ENCODE assay signal across 8 mouse cellular contexts in genomic region chr2:18689064-18689921, GRCm38 (mm10). TPM values are rescaled to one million over a fixed set of nuclear protein-coding genes. Genes with fewer than 3 reads are reported as not detected.
DNase-seq lines count a peak whose midpoint lies in the region; ATAC-seq and TF ChIP-seq lines count a peak whose summit lies in the region.

No protein-coding gene starts in this region.

- peak; percentile 49; the same call in 1 of the 2 replicates for ATAC-seq in heart, embryonic 12.5 days (ENCODE audit: insufficient number of reproducible peaks, low FRiP score)
- peak; percentile 50 for ATAC-seq in kidney, embryonic 14.5 days (ENCODE audit: low FRiP score, low TSS enrichment)
- peak; percentile 36 for ATAC-seq in liver, embryonic 16.5 days (ENCODE audit: low read depth)
- no peak; the same call in none of the 2 replicates for ATAC-seq in neural tube, embryonic 11.5 days (ENCODE audit: insufficient read depth, low FRiP score, low TSS enrichment)
- ATAC-seq in erythroid progenitor cell, adult 5-6 weeks (replicated peaks; ENCODE audit: low FRiP score, poor library complexity, severe bottlenecking), result no peak

- peaks cover 36% of the 10 kb centered on the region for H3K27me3 ChIP-seq in ES-Bruce4 (ENCODE audit: control insufficient read depth, insufficient read depth, low read length, poor library complexity, severe bottlenecking)
- H3K27me3 ChIP-seq in heart, embryonic 12.5 days (replicated peaks), result peaks cover 56% of the 10 kb centered on the region
- H3K27me3 ChIP-seq in kidney, embryonic 14.5 days (ENCODE audit: control insufficient read depth, insufficient read depth, low read length), result peaks cover 69% of the 10 kb centered on the region
- H3K27me3 ChIP-seq in liver, embryonic 16.5 days (ENCODE audit: control insufficient read depth, insufficient read depth, low read depth, low read length), result peaks cover 74% of the 10 kb centered on the region
- peaks cover 73% of the 10 kb centered on the region for H3K27me3 ChIP-seq in neural tube, embryonic 11.5 days (ENCODE audit: control insufficient read depth, insufficient read depth, low read length)

- WGBS in heart, embryonic 12.5 days, result under 1% methylated on average over 51 of the region's 51 CpGs
- WGBS in kidney, embryonic 14.5 days, result under 1% methylated on average over 51 of the region's 51 CpGs
- 1% methylated on average over 51 of the region's 51 CpGs for WGBS in liver, embryonic 16.5 days (ENCODE audit: insufficient replicate concordance)
- WGBS in neural tube, embryonic 11.5 days, result under 1% methylated on average over 51 of the region's 51 CpGs

- TF ChIP-seq POLR2A in ES-Bruce4 (IDR thresholded peaks at IDR 0.05; ENCODE audit: insufficient read depth, low read length), result no peak

- H3K27ac ChIP-seq in ES-Bruce4 (ENCODE audit: insufficient read depth, low read length), result no peak overlapping the region
- no peak overlapping the region for H3K27ac ChIP-seq in heart, embryonic 12.5 days (ENCODE audit: poor library complexity, severe bottlenecking)
- no peak overlapping the region for H3K27ac ChIP-seq in kidney, embryonic 14.5 days (ENCODE audit: low read depth, low read length)
- no peak overlapping the region for H3K27ac ChIP-seq in liver, embryonic 16.5 days (ENCODE audit: low read length)
- no peak overlapping the region for H3K27ac ChIP-seq in neural tube, embryonic 11.5 days (ENCODE audit: low read depth, low read length)

- DNase-seq in 3134 (ENCODE audit: extremely low read depth, insufficient read length, low spot score), result peak; percentile 21
- peak; percentile 52 to 63 for DNase-seq in cerebellum, postnatal 25 days
- DNase-seq in neural tube, embryonic 11.5 days (ENCODE audit: low spot score), result peak; percentile 71

- peak overlapping the region; percentile 25 for H3K4me3 ChIP-seq in ES-Bruce4 (ENCODE audit: low read depth, low read length)
- H3K4me3 ChIP-seq in heart, embryonic 12.5 days, result peak overlapping the region; percentile 49
- peak overlapping the region; percentile 45 for H3K4me3 ChIP-seq in kidney, embryonic 14.5 days (ENCODE audit: low read length)
- H3K4me3 ChIP-seq in liver, embryonic 16.5 days (ENCODE audit: low read depth, low read length), result peak overlapping the region; percentile 60
- peak overlapping the region; percentile 43 for H3K4me3 ChIP-seq in neural tube, embryonic 11.5 days (ENCODE audit: low read depth, low read length)

- H3K9ac ChIP-seq in ES-Bruce4 (ENCODE audit: low read depth, poor library complexity, severe bottlenecking), result no peak overlapping the region
- peak overlapping the region; percentile 34; the same call in 1 of the 2 replicates for H3K9ac ChIP-seq in heart, embryonic 12.5 days
- H3K9ac ChIP-seq in kidney, embryonic 14.5 days (ENCODE audit: low read depth, low read length), result peak overlapping the region; percentile 13; the same call in 1 of the 2 replicates
- no peak overlapping the region for H3K9ac ChIP-seq in liver, embryonic 16.5 days (ENCODE audit: low read depth, low read length)
- H3K9ac ChIP-seq in neural tube, embryonic 11.5 days (ENCODE audit: low read length), result peak overlapping the region; percentile 60

- H3K4me2 ChIP-seq in heart, embryonic 12.5 days, result peak overlapping the region; percentile 79
- peak overlapping the region; percentile 85 for H3K4me2 ChIP-seq in kidney, embryonic 14.5 days (replicated peaks; ENCODE audit: low read depth, low read length)
- H3K4me2 ChIP-seq in liver, embryonic 16.5 days (ENCODE audit: low read depth, low read length), result peak overlapping the region; percentile 73
- peak overlapping the region; percentile 72 for H3K4me2 ChIP-seq in neural tube, embryonic 11.5 days (ENCODE audit: low read depth)

- no peak for TF ChIP-seq EP300 in ES-Bruce4 (IDR thresholded peaks at IDR 0.05; ENCODE audit: insufficient read depth, low read depth, low read length)

- H3K4me1 ChIP-seq in ES-Bruce4 (ENCODE audit: control insufficient read depth, insufficient read depth, low read length), result no peaks in the 10 kb centered on the region
- peaks cover 21% of the 10 kb centered on the region for H3K4me1 ChIP-seq in heart, embryonic 12.5 days (replicated peaks)
- H3K4me1 ChIP-seq in kidney, embryonic 14.5 days (ENCODE audit: control insufficient read depth, insufficient read depth, low read length), result peaks cover 10% of the 10 kb centered on the region
- H3K4me1 ChIP-seq in liver, embryonic 16.5 days (ENCODE audit: control insufficient read depth, low read depth, low read length), result peaks cover 15% of the 10 kb centered on the region
- peaks cover 2% of the 10 kb centered on the region; the same call in 1 of the 2 replicates for H3K4me1 ChIP-seq in neural tube, embryonic 11.5 days (ENCODE audit: control insufficient read depth, insufficient read depth, low read length)

- H3K9me3 ChIP-seq in ES-Bruce4 (replicated peaks; ENCODE audit: control insufficient read depth, insufficient read depth, low read length, poor library complexity, severe bottlenecking), result no peaks in the 10 kb centered on the region
- no peaks in the 10 kb centered on the region for H3K9me3 ChIP-seq in heart, embryonic 12.5 days (replicated peaks)
- H3K9me3 ChIP-seq in kidney, embryonic 14.5 days (ENCODE audit: control insufficient read depth, low read length), result no peaks in the 10 kb centered on the region
- no peaks in the 10 kb centered on the region for H3K9me3 ChIP-seq in liver, embryonic 16.5 days (replicated peaks; ENCODE audit: control insufficient read depth, low read length)
- no peaks in the 10 kb centered on the region for H3K9me3 ChIP-seq in neural tube, embryonic 11.5 days (ENCODE audit: control insufficient read depth, low read length)

- TF ChIP-seq CTCF in ES-Bruce4 (IDR thresholded peaks at IDR 0.05; ENCODE audit: low read depth, low read length), result no peak

- no peaks in the 10 kb centered on the region for H3K36me3 ChIP-seq in ES-Bruce4 (ENCODE audit: control insufficient read depth, insufficient read depth, low read length, poor library complexity, severe bottlenecking)
- peaks cover under 1% of the 10 kb centered on the region for H3K36me3 ChIP-seq in heart, embryonic 12.5 days
- peaks cover 4% of the 10 kb centered on the region for H3K36me3 ChIP-seq in kidney, embryonic 14.5 days (ENCODE audit: control insufficient read depth, insufficient read depth, low read length)
- no peaks in the 10 kb centered on the region for H3K36me3 ChIP-seq in liver, embryonic 16.5 days (ENCODE audit: control insufficient read depth, insufficient read depth)
- H3K36me3 ChIP-seq in neural tube, embryonic 11.5 days (ENCODE audit: control insufficient read depth, insufficient read depth, low read length), result no peaks in the 10 kb centered on the region

RNA-seq across cellular contexts. Expression of gene Spag6, which starts 4.5 kb away (rescaled TPM):
- polyA plus RNA-seq in ES-Bruce4 (2011; ENCODE audit: insufficient read depth, insufficient read length, low read depth, missing spikeins), result not detected in 2 replicates
- 0.14 TPM in 1 of 2 replicates, not detected in the other for polyA plus RNA-seq in heart, embryonic 12.5 days (2016; fragmentation: Nextera tagmentation; extraction: Ambion mirVana)
- 0.07 and 0.09 TPM in 2 replicates for polyA plus RNA-seq in kidney, embryonic 14.5 days (2014; fragmentation: Nextera tagmentation; extraction: Ambion mirVana)
- polyA plus RNA-seq in liver, embryonic 16.5 days (2015; fragmentation: Nextera tagmentation; extraction: Ambion mirVana), result not detected in 2 replicates
- polyA plus RNA-seq in neural tube, embryonic 11.5 days (2014; fragmentation: Nextera tagmentation; extraction: Ambion mirVana), result 0.21 and 0.37 TPM in 2 replicates
- not detected in 2 replicates for total RNA-seq in erythroid progenitor cell, adult 5-6 weeks (2015; ENCODE audit: low replicate concordance)
- total RNA-seq in erythroid progenitor cell, adult 5-6 weeks (2017; ENCODE audit: low replicate concordance), result not detected in 2 replicates

RNA-seq across cellular contexts. Expression of gene Bmi1, which starts 12.5 kb away (rescaled TPM):
- polyA plus RNA-seq in ES-Bruce4 (2011; ENCODE audit: insufficient read depth, insufficient read length, low read depth, missing spikeins), result 5.6 and 8.0 TPM in 2 replicates
- 15.6 and 17.9 TPM in 2 replicates for polyA plus RNA-seq in heart, embryonic 12.5 days (2016; fragmentation: Nextera tagmentation; extraction: Ambion mirVana)
- 34.7 and 44.1 TPM in 2 replicates for polyA plus RNA-seq in kidney, embryonic 14.5 days (2014; fragmentation: Nextera tagmentation; extraction: Ambion mirVana)
- 3.4 and 4.1 TPM in 2 replicates for polyA plus RNA-seq in liver, embryonic 16.5 days (2015; fragmentation: Nextera tagmentation; extraction: Ambion mirVana)
- 37.5 and 43.8 TPM in 2 replicates for polyA plus RNA-seq in neural tube, embryonic 11.5 days (2014; fragmentation: Nextera tagmentation; extraction: Ambion mirVana)
- 2.1 and 12.6 TPM in 2 replicates for total RNA-seq in erythroid progenitor cell, adult 5-6 weeks (2015; ENCODE audit: low replicate concordance)
- 9.8 and 13.6 TPM in 2 replicates for total RNA-seq in erythroid progenitor cell, adult 5-6 weeks (2017; ENCODE audit: low replicate concordance)

RNA-seq across cellular contexts. Expression of gene Commd3, which starts 17.1 kb away (rescaled TPM):
- polyA plus RNA-seq in ES-Bruce4 (2011; ENCODE audit: insufficient read depth, insufficient read length, low read depth, missing spikeins), result 56.7 and 61.8 TPM in 2 replicates
- polyA plus RNA-seq in heart, embryonic 12.5 days (2016; fragmentation: Nextera tagmentation; extraction: Ambion mirVana), result 144 and 153 TPM in 2 replicates
- 215 and 264 TPM in 2 replicates for polyA plus RNA-seq in kidney, embryonic 14.5 days (2014; fragmentation: Nextera tagmentation; extraction: Ambion mirVana)
- polyA plus RNA-seq in liver, embryonic 16.5 days (2015; fragmentation: Nextera tagmentation; extraction: Ambion mirVana), result 80.2 and 90.3 TPM in 2 replicates
- 145 and 171 TPM in 2 replicates for polyA plus RNA-seq in neural tube, embryonic 11.5 days (2014; fragmentation: Nextera tagmentation; extraction: Ambion mirVana)
- total RNA-seq in erythroid progenitor cell, adult 5-6 weeks (2015; ENCODE audit: low replicate concordance), result 54.1 and 73.2 TPM in 2 replicates
- total RNA-seq in erythroid progenitor cell, adult 5-6 weeks (2017; ENCODE audit: low replicate concordance), result 25.3 and 44.7 TPM in 2 replicates

Comparison
In these comparisons a context has a peak if more than half of its experiments do, and no peak if none do; other contexts are left out.
1. DNase-seq: peak in every context shown above with its lines; median percentile 71 in neural tube, embryonic 11.5 days; 58 in cerebellum, postnatal 25 days; 21 in 3134.
2. H3K9ac ChIP-seq: peak in heart, embryonic 12.5 days (single experiment), kidney, embryonic 14.5 days (single experiment) and neural tube, embryonic 11.5 days (single experiment); none in ES-Bruce4 (single experiment) and liver, embryonic 16.5 days (single experiment).
3. ATAC-seq: peak in heart, embryonic 12.5 days (single experiment), kidney, embryonic 14.5 days (single experiment) and liver, embryonic 16.5 days (single experiment); none in neural tube, embryonic 11.5 days (single experiment) and erythroid progenitor cell, adult 5-6 weeks (single experiment).
4. Peak in every context shown above with its lines, with median percentiles within 50 percentile points of each other: H3K4me3 ChIP-seq and H3K4me2 ChIP-seq.